ENCODE assay signal across 8 mouse cellular contexts in the genomic region with DNA sequence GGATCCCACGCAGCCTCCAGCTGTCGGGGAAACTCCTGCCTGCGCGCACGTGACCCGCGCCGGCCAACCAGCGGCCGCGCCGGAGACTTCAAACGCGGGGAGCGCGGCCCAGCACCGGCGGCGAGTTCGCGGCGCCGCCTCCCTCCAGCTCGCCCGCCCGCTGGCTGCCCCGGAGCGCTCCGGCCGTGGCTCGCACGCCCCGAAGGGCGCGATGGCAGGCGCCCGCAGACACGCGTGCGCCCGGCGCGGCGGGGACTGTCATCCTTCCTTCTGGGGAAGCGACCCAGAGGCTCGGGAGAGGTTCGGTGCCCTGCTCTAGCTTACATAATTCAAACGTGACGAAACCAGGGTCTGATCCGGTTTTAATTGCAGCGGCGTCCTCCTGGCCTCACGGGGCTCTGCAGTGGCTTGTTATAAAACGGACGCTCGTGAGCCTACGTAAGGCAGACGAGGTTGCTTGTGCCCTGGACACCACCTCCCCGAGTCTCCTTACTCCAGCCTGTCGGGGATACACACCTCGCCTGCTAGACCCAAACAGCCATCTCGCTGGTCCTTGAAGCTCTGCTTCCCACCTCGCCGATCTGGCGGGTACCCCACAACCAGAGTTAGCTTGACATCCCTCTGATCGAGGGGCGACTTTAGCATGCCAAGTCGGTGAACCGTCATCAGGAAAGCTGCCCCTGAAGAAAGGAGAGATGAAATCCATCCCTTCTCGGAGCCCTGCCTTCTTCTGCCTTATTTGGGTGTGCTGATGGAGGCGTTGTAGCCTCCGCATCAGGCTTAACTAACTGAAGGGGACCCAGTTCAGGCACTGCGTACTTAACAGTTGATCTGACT. TPM values are rescaled to one million over a fixed set of nuclear protein-coding genes. Genes with fewer than 3 reads are reported as not detected.
DNase-seq lines count a peak whose midpoint lies in the region; ATAC-seq and TF ChIP-seq lines count a peak whose summit lies in the region.

A gene (minus strand): TSS at position 11 of the 837 bp plus-strand sequence.

- H3K79me2 ChIP-seq in C2C12 (ENCODE audit: control insufficient read depth, insufficient read depth), result peaks cover 43% of the 10 kb centered on the region

- peak; percentile 96 for ATAC-seq in heart, embryonic 12.5 days (ENCODE audit: insufficient number of reproducible peaks, low FRiP score)
- peak; percentile 90 for ATAC-seq in kidney, postnatal 0 days (replicated peaks; ENCODE audit: low FRiP score, low read depth)
- ATAC-seq in liver, embryonic 11.5 days (replicated peaks; ENCODE audit: low FRiP score), result peak; percentile 92
- peak; percentile 94 for ATAC-seq in stomach, embryonic 14.5 days (ENCODE audit: insufficient number of reproducible peaks, insufficient read depth, low FRiP score, low read depth)

- H3K4me2 ChIP-seq in heart, embryonic 12.5 days, result peak within 1 kb of the TSS; percentile 93
- peak within 1 kb of the TSS; percentile 86 for H3K4me2 ChIP-seq in kidney, postnatal 0 days (ENCODE audit: low read length)
- H3K4me2 ChIP-seq in liver, embryonic 11.5 days, result peak within 1 kb of the TSS; percentile 94
- H3K4me2 ChIP-seq in stomach, embryonic 14.5 days (replicated peaks; ENCODE audit: low read depth, low read length), result peak within 1 kb of the TSS; percentile 81

- peak within 1 kb of the TSS; percentile 93 for H3K9ac ChIP-seq in heart, embryonic 12.5 days
- peak within 1 kb of the TSS; percentile 92 for H3K9ac ChIP-seq in kidney, postnatal 0 days (ENCODE audit: low read depth, low read length)
- H3K9ac ChIP-seq in liver, embryonic 11.5 days (ENCODE audit: low read depth, low read length), result peak within 1 kb of the TSS; percentile 94
- H3K9ac ChIP-seq in stomach, embryonic 14.5 days (replicated peaks; ENCODE audit: low read depth, low read length), result peak within 1 kb of the TSS; percentile 87

- 0 out of 2 replicates have a peak, but pooled peaks have one; percentile 42 for TF ChIP-seq POLR2A in brain, embryonic 14.5 days (IDR thresholded peaks at IDR 0.05; ENCODE audit: borderline replicate concordance, extremely low read depth, insufficient read depth, insufficient read length, poor library complexity, severe bottlenecking)

- peak within 1 kb of the TSS; percentile 96 for H3K27ac ChIP-seq in heart, embryonic 12.5 days (ENCODE audit: poor library complexity, severe bottlenecking)
- peak within 1 kb of the TSS; percentile 99 for H3K27ac ChIP-seq in kidney, postnatal 0 days
- peak within 1 kb of the TSS; percentile 96 for H3K27ac ChIP-seq in liver, embryonic 11.5 days (ENCODE audit: low read depth, low read length)
- peak within 1 kb of the TSS; percentile 84 for H3K27ac ChIP-seq in stomach, embryonic 14.5 days (ENCODE audit: low read length)

- H3K79me3 ChIP-seq in C2C12 (ENCODE audit: low read depth), result peaks cover 31% of the 10 kb centered on the region

- H3K9me3 ChIP-seq in erythroblast, embryonic 14.5 days (ENCODE audit: control insufficient read depth, low read length), result peaks cover 6% of the 10 kb centered on the region
- no peaks in the 10 kb centered on the region for H3K9me3 ChIP-seq in heart, embryonic 12.5 days (replicated peaks)
- H3K9me3 ChIP-seq in kidney, postnatal 0 days (replicated peaks; ENCODE audit: low read length), result no peaks in the 10 kb centered on the region
- H3K9me3 ChIP-seq in liver, embryonic 11.5 days (ENCODE audit: control insufficient read depth, low read length), result no peaks in the 10 kb centered on the region
- no peaks in the 10 kb centered on the region for H3K9me3 ChIP-seq in stomach, embryonic 14.5 days (ENCODE audit: control insufficient read depth, low read depth, low read length)

- peak; percentile 95 for DNase-seq in brain, embryonic 14.5 days (ENCODE audit: low read depth)
- DNase-seq in kidney, postnatal 0 days (ENCODE audit: low spot score), result peak; percentile 91
- DNase-seq in liver, embryonic 11.5 days (ENCODE audit: low spot score), result peak; percentile 81
- DNase-seq in naive thymus-derived CD4-positive, alpha-beta T cell, adult 2 months (ENCODE audit: low read depth), result peak; percentile 90

- no peaks in the 10 kb centered on the region for H3K27me3 ChIP-seq in C2C12 (ENCODE audit: control insufficient read depth, insufficient read depth, insufficient read length)
- peaks cover 16% of the 10 kb centered on the region for H3K27me3 ChIP-seq in erythroblast, embryonic 14.5 days (ENCODE audit: control insufficient read depth)
- no peaks in the 10 kb centered on the region for H3K27me3 ChIP-seq in heart, embryonic 12.5 days (replicated peaks)
- H3K27me3 ChIP-seq in kidney, postnatal 0 days (ENCODE audit: insufficient read depth, low read length), result no peaks in the 10 kb centered on the region
- H3K27me3 ChIP-seq in liver, embryonic 11.5 days (replicated peaks; ENCODE audit: control insufficient read depth, insufficient read depth, low read length), result no peaks in the 10 kb centered on the region
- no peaks in the 10 kb centered on the region for H3K27me3 ChIP-seq in stomach, embryonic 14.5 days (ENCODE audit: control insufficient read depth, insufficient read depth, low read length)

- under 1% methylated on average over 72 of the region's 73 CpGs for WGBS in heart, embryonic 12.5 days
- WGBS in kidney, postnatal 0 days, result 0% methylated on average over 66 of the region's 73 CpGs
- under 1% methylated on average over 73 of the region's 73 CpGs for WGBS in liver, embryonic 11.5 days
- under 1% methylated on average over 73 of the region's 73 CpGs for WGBS in stomach, embryonic 14.5 days

- TF ChIP-seq CTCF in C2C12 (IDR thresholded peaks at IDR 0.05; ENCODE audit: control insufficient read depth, insufficient read depth, insufficient read length), result no peak
- TF ChIP-seq CTCF in brain, embryonic 14.5 days (IDR thresholded peaks at IDR 0.05; ENCODE audit: borderline replicate concordance, extremely low read depth, insufficient read depth, insufficient read length), result no peak
- TF ChIP-seq CTCF in kidney, postnatal 0 days (IDR thresholded peaks at IDR 0.05; ENCODE audit: low read depth), result no peak

- H3ac ChIP-seq in C2C12 (ENCODE audit: control insufficient read depth, insufficient read length, low read depth), result peak within 1 kb of the TSS; percentile 76

- H3K4me1 ChIP-seq in erythroblast, embryonic 14.5 days (ENCODE audit: control insufficient read depth), result peaks cover 36% of the 10 kb centered on the region
- peaks cover 12% of the 10 kb centered on the region for H3K4me1 ChIP-seq in heart, embryonic 12.5 days (replicated peaks)
- H3K4me1 ChIP-seq in kidney, postnatal 0 days (replicated peaks; ENCODE audit: insufficient read depth, low read length), result peaks cover 5% of the 10 kb centered on the region
- 0 out of 2 replicates have a peak, but pooled peaks cover 4% of the 10 kb centered on the region for H3K4me1 ChIP-seq in liver, embryonic 11.5 days (replicated peaks; ENCODE audit: control insufficient read depth, insufficient read depth, low read length)
- no peaks in the 10 kb centered on the region for H3K4me1 ChIP-seq in stomach, embryonic 14.5 days (ENCODE audit: control insufficient read depth, insufficient read depth, low read length)

- peak within 1 kb of the TSS; percentile 80 for H3K4me3 ChIP-seq in C2C12 (ENCODE audit: insufficient read depth, poor library complexity, severe bottlenecking)
- H3K4me3 ChIP-seq in erythroblast, embryonic 14.5 days (replicated peaks), result peak within 1 kb of the TSS; percentile 87
- H3K4me3 ChIP-seq in heart, embryonic 12.5 days, result peak within 1 kb of the TSS; percentile 93
- H3K4me3 ChIP-seq in kidney, postnatal 0 days (replicated peaks; ENCODE audit: low read depth, low read length), result peak within 1 kb of the TSS; percentile 85
- H3K4me3 ChIP-seq in liver, embryonic 11.5 days (ENCODE audit: low read depth, low read length), result peak within 1 kb of the TSS; percentile 97
- peak within 1 kb of the TSS; percentile 55 for H3K4me3 ChIP-seq in stomach, embryonic 14.5 days (ENCODE audit: low read depth, low read length)

- H3K36me3 ChIP-seq in C2C12 (ENCODE audit: control insufficient read depth, insufficient read depth), result peaks cover 9% of the 10 kb centered on the region
- peaks cover 16% of the 10 kb centered on the region for H3K36me3 ChIP-seq in erythroblast, embryonic 14.5 days (ENCODE audit: control insufficient read depth)
- peaks cover 9% of the 10 kb centered on the region for H3K36me3 ChIP-seq in heart, embryonic 12.5 days
- 0 out of 2 replicates have a peak, but pooled peaks cover 3% of the 10 kb centered on the region for H3K36me3 ChIP-seq in kidney, postnatal 0 days (ENCODE audit: insufficient read depth, low read length)
- H3K36me3 ChIP-seq in liver, embryonic 11.5 days (ENCODE audit: control insufficient read depth, insufficient read depth, low read length), result peaks cover 5% of the 10 kb centered on the region; the same call in 1 of the 2 replicates
- H3K36me3 ChIP-seq in stomach, embryonic 14.5 days (ENCODE audit: control insufficient read depth, insufficient read depth, low read length), result no peaks in the 10 kb centered on the region

TF ChIP-seq in C2C12, 6 proteins besides CTCF, POLR2A, EP300 and RAD21:
- TF ChIP-seq MYOD1 (IDR thresholded peaks at IDR 0.05; ENCODE audit: control insufficient read depth, insufficient read length, low read depth), result no peak
- TF ChIP-seq USF1 (IDR thresholded peaks at IDR 0.05; ENCODE audit: low read depth), result peak; percentile 89
- TF ChIP-seq CEBPB (IDR thresholded peaks at IDR 0.05; ENCODE audit: low read depth), result no peak
- TF ChIP-seq MAX (IDR thresholded peaks at IDR 0.05), result peak; percentile 53

RNA-seq across cellular contexts. Expression of the gene that starts here (rescaled TPM):
- 39.3 TPM for polyA plus RNA-seq in C2C12 (2012; fragmentation: generic; extraction: Trizol)
- polyA plus RNA-seq in brain, embryonic 14.5 days (2012; rRNA removed), result 72.3 and 73.4 TPM in 2 replicates
- polyA plus RNA-seq in erythroblast, embryonic 14.5 days (2012), result 3.5 and 3.7 TPM in 2 replicates
- 105 and 106 TPM in 2 replicates for polyA plus RNA-seq in heart, embryonic 12.5 days (2016; fragmentation: Nextera tagmentation; extraction: Ambion mirVana)
- 105 and 106 TPM in 2 replicates for polyA plus RNA-seq in kidney, postnatal 0 days (2015; fragmentation: Nextera tagmentation; extraction: Ambion mirVana)
- 75.1 and 78.7 TPM in 2 replicates for polyA plus RNA-seq in liver, embryonic 11.5 days (2014; fragmentation: Nextera tagmentation; extraction: Ambion mirVana)
- 58.8 and 62.3 TPM in 2 replicates for polyA plus RNA-seq in stomach, embryonic 14.5 days (2014; fragmentation: Nextera tagmentation; extraction: Ambion mirVana)

Comparison
In these comparisons a context has a peak if more than half of its experiments do, and no peak if none do; other contexts are left out.
1. Peak in every context shown above with its lines: DNase-seq, ATAC-seq, H3K4me3 ChIP-seq and H3K27ac ChIP-seq.